Mouse (Mus musculus) MEL (cell line): ENCODE data around the gene Thbs1. TPM values are rescaled to one million over a fixed set of nuclear protein-coding genes. Genes with fewer than 3 reads are reported as not detected.

Experiments
- DNase-seq: peaks from one replicate; pipeline ENCODE4 v3.0.0; 2011; ENCODE audit warnings: low read depth, low spot score
- H3K27ac ChIP-seq: 2 replicates; pipeline ENCODE4 v1.5.1; 2012; ENCODE audit warnings: low read depth, mild to moderate bottlenecking, control low read depth, low read length, moderate library complexity; ENCODE audit not compliant: control insufficient read depth
- H3K27me3 ChIP-seq, 2 experiments: fragments of 150-350 bp in 1 of 2; sonication (generic) in 1 of 2; 2 replicates each; pipeline ENCODE4 v1.6.1; 2012; ENCODE audit warnings: low read length in 2 of 2, mild to moderate bottlenecking in 2 of 2, improper control_type of control experiment in 1 of 2, moderate library complexity in 1 of 2; ENCODE audit not compliant: insufficient read depth in 2 of 2, control insufficient read depth in 1 of 2
- H3K36me3 ChIP-seq, 2 experiments: 2 replicates each; pipeline ENCODE4 v1.6.1; 2012 to 2014; ENCODE audit warnings: low read length in 2 of 2, improper control_type of control experiment in 1 of 2, inconsistent platforms in 1 of 2, mild to moderate bottlenecking in 1 of 2; ENCODE audit not compliant: insufficient read depth in 2 of 2, control insufficient read depth in 1 of 2
- H3K4me1 ChIP-seq, 2 experiments: fragments of 150-350 bp in 1 of 2; sonication (generic) in 1 of 2; 2 replicates each; pipeline ENCODE4 v1.6.1; 2012; ENCODE audit warnings: low read length in 2 of 2, improper control_type of control experiment in 1 of 2, mild to moderate bottlenecking in 1 of 2; ENCODE audit not compliant: insufficient read depth in 2 of 2, control insufficient read depth in 1 of 2
- H3K4me3 ChIP-seq, 2 experiments: fragments of 150-350 bp in 1 of 2; sonication (generic) in 1 of 2; 2 replicates each; pipeline ENCODE4 v1.5.1; 2012; ENCODE audit warnings: low read depth in 2 of 2, low read length in 2 of 2, mild to moderate bottlenecking in 2 of 2, moderate library complexity in 2 of 2, control low read depth in 1 of 2, improper control_type of control experiment in 1 of 2; ENCODE audit not compliant: control insufficient read depth in 1 of 2, insufficient read depth in 1 of 2
- H3K79me2 ChIP-seq: 2 replicates; pipeline ENCODE4 v1.6.1; 2012; ENCODE audit warnings: mild to moderate bottlenecking, low read length, moderate library complexity; ENCODE audit not compliant: control insufficient read depth, poor library complexity, insufficient read depth
- H3K9ac ChIP-seq: 2 replicates; pipeline ENCODE4 v1.6.1; 2012; ENCODE audit warnings: low read depth, mild to moderate bottlenecking, control low read depth, low read length, moderate library complexity; ENCODE audit not compliant: control insufficient read depth, poor library complexity, severe bottlenecking
- H3K9me3 ChIP-seq: fragments of 150-350 bp; sonication (generic); replicated peaks from 2 replicates; pipeline ENCODE4 v1.6.1; 2012; ENCODE audit warnings: mild to moderate bottlenecking, low read length, improper control_type of control experiment, moderate library complexity; ENCODE audit not compliant: insufficient read depth
- BHLHE40 ChIP-seq: IDR thresholded peaks from 2 replicates; pipeline ENCODE4 v1.6.1; 2012; ENCODE audit warnings: low read depth, mild to moderate bottlenecking, inconsistent platforms, low read length, improper control_type of control experiment, borderline replicate concordance
- CTCF ChIP-seq, 3 experiments: IDR thresholded peaks in 2 of 3; conservative IDR thresholded peaks in 1 of 3; 2 replicates each; pipeline ENCODE4 v1.5.1; 2011 to 2012; ENCODE audit warnings: low read length in 3 of 3, low read depth in 2 of 3, mild to moderate bottlenecking in 2 of 3, improper control_type of control experiment in 1 of 3, inconsistent platforms in 1 of 3, mixed read lengths in 1 of 3, moderate library complexity in 1 of 3; ENCODE audit not compliant: control insufficient read depth in 1 of 3, insufficient read depth in 1 of 3, poor library complexity in 1 of 3, severe bottlenecking in 1 of 3
- E2F4 ChIP-seq: IDR thresholded peaks from 2 replicates; pipeline ENCODE4 v1.6.1; 2011; ENCODE audit warnings: low read depth, low read length, improper control_type of control experiment, borderline replicate concordance
- ELF1 ChIP-seq: IDR thresholded peaks from 2 replicates; pipeline ENCODE4 v1.6.1; 2014; ENCODE audit warnings: low read depth, mild to moderate bottlenecking, inconsistent platforms, low read length, improper control_type of control experiment, moderate library complexity
- EP300 ChIP-seq, 2 experiments: IDR thresholded peaks; 2 replicates each; pipeline ENCODE4 v1.6.1; 2011; ENCODE audit warnings: improper control_type of control experiment in 2 of 2, low read length in 2 of 2, low read depth in 1 of 2, mild to moderate bottlenecking in 1 of 2
- GABPA ChIP-seq: IDR thresholded peaks from 2 replicates; pipeline ENCODE4 v1.6.1; 2012; ENCODE audit warnings: low read depth, mild to moderate bottlenecking, inconsistent platforms, low read length, improper control_type of control experiment, moderate library complexity
- GATA1 ChIP-seq: IDR thresholded peaks from 2 replicates; pipeline ENCODE4 v1.6.1; 2011; ENCODE audit warnings: low read depth, low read length, improper control_type of control experiment
- HCFC1 ChIP-seq: IDR thresholded peaks from 2 replicates; pipeline ENCODE4 v1.6.1; 2012; ENCODE audit warnings: low read depth, mild to moderate bottlenecking, inconsistent platforms, low read length, improper control_type of control experiment, moderate library complexity
- KAT2A ChIP-seq: conservative IDR thresholded peaks from 2 replicates; pipeline ENCODE4 v1.6.1; 2012; ENCODE audit warnings: low read depth, low read length, improper control_type of control experiment, inconsistent platforms
- MAFK ChIP-seq: IDR thresholded peaks from 2 replicates; pipeline ENCODE4 v1.6.1; 2011; ENCODE audit warnings: low read depth, mild to moderate bottlenecking, low read length, improper control_type of control experiment, borderline replicate concordance
- MAZ ChIP-seq: IDR thresholded peaks from 2 replicates; pipeline ENCODE4 v1.6.1; 2012; ENCODE audit warnings: low read depth, mild to moderate bottlenecking, inconsistent platforms, low read length, improper control_type of control experiment
- MEF2A ChIP-seq: IDR thresholded peaks from 2 replicates; pipeline ENCODE4 v1.6.1; 2014; ENCODE audit warnings: low read depth, mild to moderate bottlenecking, inconsistent platforms, low read length, improper control_type of control experiment; ENCODE audit not compliant: poor library complexity, insufficient replicate concordance, severe bottlenecking; ENCODE audit errors: extremely low read depth
- MYB ChIP-seq: IDR thresholded peaks from 2 replicates; pipeline ENCODE4 v1.6.1; 2011; ENCODE audit warnings: mild to moderate bottlenecking, low read depth, low read length, improper control_type of control experiment
- NRF1 ChIP-seq: IDR thresholded peaks from 2 replicates; pipeline ENCODE4 v1.6.1; 2014; ENCODE audit warnings: low read depth, mild to moderate bottlenecking, inconsistent platforms, low read length, improper control_type of control experiment, moderate library complexity; ENCODE audit not compliant: poor library complexity, insufficient read depth, severe bottlenecking
- POLR2A ChIP-seq, 2 experiments: IDR thresholded peaks; 2 replicates each; pipeline ENCODE4 v1.6.1; 2011 to 2012; ENCODE audit warnings: low read length in 2 of 2, mild to moderate bottlenecking in 2 of 2, control low read depth in 1 of 2, improper control_type of control experiment in 1 of 2, low read depth in 1 of 2, moderate library complexity in 1 of 2; ENCODE audit not compliant: control insufficient read depth in 1 of 2, insufficient read depth in 1 of 2, poor library complexity in 1 of 2
- POLR2AphosphoS2 ChIP-seq: IDR thresholded peaks from 2 replicates; pipeline ENCODE4 v1.6.1; 2011; ENCODE audit warnings: low read length, improper control_type of control experiment
- POLR2AphosphoS5 ChIP-seq: IDR thresholded peaks from 2 replicates; pipeline ENCODE4 v1.6.1; 2012; ENCODE audit warnings: low read depth, borderline replicate concordance, mild to moderate bottlenecking, inconsistent platforms, low read length, moderate library complexity, mixed read lengths
- RAD21 ChIP-seq: IDR thresholded peaks from 2 replicates; pipeline ENCODE4 v1.6.1; 2011; ENCODE audit warnings: mild to moderate bottlenecking, low read depth, low read length, improper control_type of control experiment
- TBP ChIP-seq: IDR thresholded peaks from 2 replicates; pipeline ENCODE4 v1.8.0; 2011; ENCODE audit warnings: low read depth, low read length, improper control_type of control experiment
- USF2 ChIP-seq, 2 experiments: IDR thresholded peaks; 2 replicates each; pipeline ENCODE4 v1.6.1; 2011 to 2012; ENCODE audit warnings: improper control_type of control experiment in 2 of 2, low read length in 2 of 2, borderline replicate concordance in 1 of 2, inconsistent platforms in 1 of 2, low read depth in 1 of 2, mild to moderate bottlenecking in 1 of 2; ENCODE audit not compliant: insufficient read depth in 1 of 2
- ZC3H11A ChIP-seq: IDR thresholded peaks from 2 replicates; pipeline ENCODE4 v1.6.1; 2012; ENCODE audit warnings: low read depth, mild to moderate bottlenecking, inconsistent platforms, low read length, improper control_type of control experiment
- ZKSCAN1 ChIP-seq: IDR thresholded peaks from 2 replicates; pipeline ENCODE4 v1.6.1; 2012; ENCODE audit warnings: low read depth, mild to moderate bottlenecking, inconsistent platforms, low read length, improper control_type of control experiment, moderate library complexity
- ZMIZ1 ChIP-seq: IDR thresholded peaks from 2 replicates; pipeline ENCODE4 v1.6.1; 2012; ENCODE audit warnings: low read depth, mild to moderate bottlenecking, inconsistent platforms, low read length, improper control_type of control experiment, moderate library complexity
- polyA plus RNA-seq, 2 experiments: library from polyadenylated mRNA; stranded (reverse) in 1 of 2; unstranded in 1 of 2; fragments of >175 nt in 1 of 2; fragments of >200 nt in 1 of 2; gene quantifications; 2 replicates each; pipeline versions ENCODE4 v1.2.1 to v1.2.4; 2012; ENCODE audit warnings: low replicate concordance in 2 of 2, low read depth in 1 of 2; ENCODE audit not compliant: insufficient read length in 2 of 2, insufficient read depth in 1 of 2, missing spikeins in 1 of 2
- total RNA-seq: library from RNA; depleted of rRNA; stranded (reverse); fragments of 300-350 nt; gene quantifications from 2 replicates; pipeline ENCODE4 v1.2.3, GENCODE M21; 2012

Thbs1 gene
- total and polyA plus RNA-seq, 3 experiments = not detected

GRCm38 (mm10) chr2:118114671-118115070, 3.0 kb downstream of the Thbs1 start:
- DNase-seq = no peak
- no peak overlapping the region for H3K4me3 ChIP-seq
- H3K27ac ChIP-seq = no peak overlapping the region
- H3K27me3 ChIP-seq = no peaks in the 10 kb centered on the region
- no peaks in the 10 kb centered on the region for H3K79me2 ChIP-seq
- no peaks in the 10 kb centered on the region for H3K9me3 ChIP-seq
- no peaks in the 10 kb centered on the region for H3K4me1 ChIP-seq
- TF ChIP-seq BHLHE40 (no peak), NRF1 (no peak), HCFC1 (no peak), MEF2A (no peak), ZMIZ1 (no peak), RAD21 (no peak), EP300 (IDR thresholded peaks at IDR 0.05; ENCODE audit: low read depth in 1 of 2, low read length in 2 of 2) (no peak), USF2 (IDR thresholded peaks at IDR 0.05; ENCODE audit: borderline replicate concordance in 1 of 2, insufficient read depth in 1 of 2, low read depth in 1 of 2, low read length in 2 of 2) (no peak), MAZ (no peak), GABPA (no peak), ELF1 (no peak), CTCF (IDR thresholded peaks at IDR 0.05 in 2 of 3, conservative IDR thresholded peaks at IDR 0.05 in 1 of 3; ENCODE audit: control insufficient read depth in 1 of 3, insufficient read depth in 1 of 3, low read depth in 2 of 3, low read length in 3 of 3, poor library complexity in 1 of 3, severe bottlenecking in 1 of 3) (no peak), ZKSCAN1 (no peak), KAT2A (no peak), POLR2AphosphoS2 (no peak), TBP (no peak)
- H3K9ac ChIP-seq = no peak overlapping the region
- no peaks in the 10 kb centered on the region for H3K36me3 ChIP-seq

GRCm38 (mm10) chr2:118115647-118116046, 4.0 kb downstream of the Thbs1 start:
- Histone ChIP-seq H3K4me1 (no peaks in the 10 kb centered on the region), H3K9ac (no peak overlapping the region), H3K36me3 (no peaks in the 10 kb centered on the region), H3K9me3 (no peaks in the 10 kb centered on the region), H3K4me3 (no peak overlapping the region), H3K27me3 (no peaks in the 10 kb centered on the region), H3K79me2 (no peaks in the 10 kb centered on the region), H3K27ac (no peak overlapping the region)
- TF ChIP-seq HCFC1 (no peak), RAD21 (no peak), MAZ (no peak), ZC3H11A (no peak), E2F4 (no peak), GATA1 (no peak), TBP (no peak), POLR2AphosphoS5 (no peak), POLR2A (IDR thresholded peaks at IDR 0.05; ENCODE audit: control insufficient read depth in 1 of 2, insufficient read depth in 1 of 2, low read depth in 1 of 2, low read length in 2 of 2, poor library complexity in 1 of 2) (no peak), EP300 (IDR thresholded peaks at IDR 0.05; ENCODE audit: low read depth in 1 of 2, low read length in 2 of 2) (no peak), MYB (no peak), MAFK (no peak)
- DNase-seq = no peak
